Mouse (Mus musculus) liver, postnatal 0 days (tissue): ENCODE results near the gene Gm20388. TPM values are rescaled to one million over a fixed set of nuclear protein-coding genes. Genes with fewer than 3 reads are reported as not detected.

Experiments
- ATAC-seq: fragments of 200-750 bp; cut with Nextera tagmentation; 2 replicates; pipeline ENCODE4 v1.8.0; 2017; ENCODE audit warnings: mild to moderate bottlenecking, moderate library complexity
- DNase-seq: peaks from one replicate; pipeline ENCODE4 v3.0.0-alpha.2; 2016
- H3K27ac ChIP-seq: fragments of 300-500 bp; sonication (generic); 2 replicates; pipeline ENCODE4 v1.5.1; 2014; ENCODE audit warnings: antibody characterized with exemption, moderate library complexity, mild to moderate bottlenecking, low read depth
- H3K27me3 ChIP-seq: fragments of 300-500 bp; sonication (generic); 2 replicates; pipeline ENCODE4 v1.6.1; 2014; ENCODE audit warnings: low read length, control low read depth, mixed read lengths; ENCODE audit not compliant: insufficient read depth
- H3K36me3 ChIP-seq: fragments of 300-500 bp; sonication (generic); replicated peaks from 2 replicates; pipeline ENCODE4 v1.6.1; 2014; ENCODE audit warnings: mild to moderate bottlenecking, control low read depth, low read length, moderate library complexity, mixed read lengths; ENCODE audit not compliant: insufficient read depth
- H3K4me1 ChIP-seq: fragments of 300-500 bp; sonication (generic); 2 replicates; pipeline ENCODE4 v1.6.1; 2014; ENCODE audit warnings: antibody characterized with exemption, mild to moderate bottlenecking, control low read depth; ENCODE audit not compliant: insufficient read depth
- H3K4me2 ChIP-seq: fragments of 300-500 bp; sonication (generic); 2 replicates; pipeline ENCODE4 v1.6.1; 2014; ENCODE audit warnings: low read depth, mild to moderate bottlenecking, low read length, moderate library complexity, mixed read lengths
- H3K4me3 ChIP-seq: fragments of 300-500 bp; sonication (generic); 2 replicates; pipeline ENCODE4 v1.5.1; 2014; ENCODE audit warnings: low read depth, low read length
- H3K9ac ChIP-seq: fragments of 300-500 bp; sonication (generic); replicated peaks from 2 replicates; pipeline ENCODE4 v1.6.1; 2014; ENCODE audit warnings: mild to moderate bottlenecking, moderate library complexity
- H3K9me3 ChIP-seq: fragments of 300-500 bp; sonication (generic); 2 replicates; pipeline ENCODE4 v1.6.1; 2016; ENCODE audit warnings: mild to moderate bottlenecking, control low read depth, low read length, mixed read lengths
- CTCF ChIP-seq: sonication (generic); IDR thresholded peaks from 2 replicates; pipeline ENCODE4 v1.5.1; 2016; ENCODE audit warnings: antibody characterized with exemption, low read depth
- EP300 ChIP-seq: IDR thresholded peaks from 2 replicates; pipeline ENCODE4 v1.6.1; 2016; ENCODE audit warnings: antibody characterized with exemption, low read depth, mild to moderate bottlenecking
- WGBS: fragments of 180-500 bp; shearing (Covaris S2); extraction: QIAGEN DNeasy Blood & Tissue Kit; methylation state at CpG from one replicate; pipeline ENCODE4 v1.1.7; 2014; ENCODE audit not compliant: insufficient replicate concordance; 5-methylcytosine and 5-hydroxymethylcytosine counted together
- polyA plus RNA-seq: library from polyadenylated mRNA; unstranded; fragments of >200 nt; fragmentation: Nextera tagmentation; extraction: Ambion mirVana; gene quantifications from 2 replicates; pipeline ENCODE4 v1.2.1, GENCODE M21; 2015

Gene Gm20388
- polyA plus RNA-seq, 1 experiment from 2014 or later: not detected

GRCm38 (mm10) chr8:120575801-120576200 lies 665.2 kb downstream of the Gm20388 start:
- H3K36me3 ChIP-seq: peaks cover 99% of the 10 kb centered on the region
- DNase-seq: no peak
- TF ChIP-seq CTCF (no peak), EP300 (no peak)
- no peak overlapping the region for H3K27ac ChIP-seq
- no peaks in the 10 kb centered on the region for H3K9me3 ChIP-seq
- no peak overlapping the region for H3K4me2 ChIP-seq
- no peaks in the 10 kb centered on the region for H3K27me3 ChIP-seq
- peaks cover 11% of the 10 kb centered on the region; the same call in 1 of the 2 replicates for H3K4me1 ChIP-seq
- no peak overlapping the region for H3K9ac ChIP-seq
- WGBS: 69% methylated on average over 9 of the region's 9 CpGs
- 0 out of 2 replicates have a peak, but pooled peaks have one; percentile 8 for ATAC-seq
- H3K4me3 ChIP-seq: no peak overlapping the region

GRCm38 (mm10) chr8:120577821-120578220 lies 667.2 kb downstream of the Gm20388 start:
- Histone ChIP-seq H3K9ac (no peak overlapping the region), H3K9me3 (no peaks in the 10 kb centered on the region), H3K36me3 (peaks cover 89% of the 10 kb centered on the region), H3K27ac (no peak overlapping the region), H3K27me3 (no peaks in the 10 kb centered on the region), H3K4me2 (no peak overlapping the region), H3K4me3 (no peak overlapping the region), H3K4me1 (peaks cover 11% of the 10 kb centered on the region; the same call in 1 of the 2 replicates)
- no peak for ATAC-seq
- no peak for DNase-seq
- TF ChIP-seq EP300: no peak
- TF ChIP-seq CTCF: no peak
- 95% methylated on average over 17 of the region's 17 CpGs for WGBS

- TF ChIP-seq EP300 (no peak), CTCF (no peak)
- Histone ChIP-seq H3K4me2 (no peak overlapping the region), H3K4me1 (peaks cover 5% of the 10 kb centered on the region; the same call in 1 of the 2 replicates), H3K27me3 (no peaks in the 10 kb centered on the region), H3K27ac (no peak overlapping the region), H3K4me3 (no peak overlapping the region), H3K36me3 (peaks cover 68% of the 10 kb centered on the region), H3K9me3 (no peaks in the 10 kb centered on the region), H3K9ac (no peak overlapping the region)
- 93% methylated on average over 8 of the region's 8 CpGs for WGBS
- no peak for DNase-seq
- ATAC-seq: no peak
Observed at GRCm38 (mm10) chr8:120580336-120581000, 669.8 kb downstream of the Gm20388 start.

GRCm38 (mm10) chr8:120581329-120581728 lies 670.7 kb downstream of the Gm20388 start:
- Histone ChIP-seq H3K4me1 (no peaks in the 10 kb centered on the region), H3K4me2 (no peak overlapping the region), H3K27ac (no peak overlapping the region), H3K9ac (no peak overlapping the region), H3K36me3 (peaks cover 61% of the 10 kb centered on the region), H3K9me3 (no peaks in the 10 kb centered on the region), H3K4me3 (no peak overlapping the region), H3K27me3 (no peaks in the 10 kb centered on the region)
- TF ChIP-seq EP300: no peak
- no peak for TF ChIP-seq CTCF
- DNase-seq (no peak), ATAC-seq (no peak)
- 89% methylated on average over 12 of the region's 12 CpGs for WGBS

GRCm38 (mm10) chr8:120581811-120582210 lies 671.2 kb downstream of the Gm20388 start:
- WGBS: 89% methylated on average over 8 of the region's 8 CpGs
- no peaks in the 10 kb centered on the region for H3K9me3 ChIP-seq
- H3K27me3 ChIP-seq: no peaks in the 10 kb centered on the region
- no peak overlapping the region for H3K9ac ChIP-seq
- H3K4me1 ChIP-seq: no peaks in the 10 kb centered on the region
- H3K36me3 ChIP-seq: peaks cover 56% of the 10 kb centered on the region
- H3K4me3 ChIP-seq: no peak overlapping the region
- no peak for ATAC-seq
- H3K4me2 ChIP-seq: no peak overlapping the region
- TF ChIP-seq EP300 (no peak), CTCF (no peak)
- DNase-seq: no peak
- H3K27ac ChIP-seq: no peak overlapping the region

GRCm38 (mm10) chr8:120585521-120585920 lies 674.9 kb downstream of the Gm20388 start:
- Histone ChIP-seq H3K36me3 (peaks cover 20% of the 10 kb centered on the region), H3K4me3 (no peak overlapping the region), H3K27me3 (no peaks in the 10 kb centered on the region), H3K27ac (no peak overlapping the region), H3K4me1 (peaks cover 12% of the 10 kb centered on the region), H3K9ac (no peak overlapping the region), H3K4me2 (no peak overlapping the region), H3K9me3 (no peaks in the 10 kb centered on the region)
- WGBS: 93% methylated on average over 10 of the region's 10 CpGs
- DNase-seq (no peak), ATAC-seq (no peak)
- TF ChIP-seq CTCF (no peak), EP300 (no peak)
